Comparison of ENCODE assay signal across 19 mouse cellular contexts in the genomic region with DNA sequence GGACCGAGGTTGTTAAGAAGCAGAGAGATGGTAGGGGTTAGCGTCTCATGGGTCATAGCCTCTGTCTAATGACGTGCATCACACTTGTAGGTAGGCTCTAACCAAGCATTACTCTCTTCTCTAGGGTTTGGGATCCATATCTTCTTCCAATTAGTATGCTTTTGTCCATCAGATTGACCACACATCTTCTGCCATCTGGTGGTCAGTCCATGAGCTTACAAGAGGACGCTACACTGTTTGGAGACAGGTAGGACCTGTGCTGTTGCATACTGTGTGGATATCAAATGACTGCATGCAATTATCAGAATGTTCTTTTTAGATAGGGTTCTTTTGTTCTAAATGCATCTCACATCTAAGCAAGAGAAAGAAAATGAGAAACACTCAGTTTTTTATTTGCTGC. TPM values are rescaled to one million over a fixed set of nuclear protein-coding genes. Genes with fewer than 3 reads are reported as not detected.
DNase-seq lines count a peak whose midpoint lies in the region; ATAC-seq and TF ChIP-seq lines count a peak whose summit lies in the region.
"Had no signal": no experiment of that assay in that cellular context is flagged by ENCODE, and none has a peak within 500 bp of the region (broad histone marks: within the 10 kb centered on the region; RNA-seq: fewer than 3 reads in every experiment).

No protein-coding gene starts in this region.

- no peaks in the 10 kb centered on the region for H3K79me2 ChIP-seq in CH12.LX (replicated peaks; ENCODE audit: control insufficient read depth, extremely low read depth, insufficient read depth, poor library complexity, severe bottlenecking)

- H3K27ac ChIP-seq in forebrain, postnatal 0 days (ENCODE audit: low read depth, low read length) = no peak overlapping the region
- no peak overlapping the region for H3K27ac ChIP-seq in forebrain, embryonic 14.5 days (ENCODE audit: low read depth, low read length)
- no peak overlapping the region for H3K27ac ChIP-seq in liver, embryonic 14.5 days
- no peak overlapping the region for H3K27ac ChIP-seq in liver, embryonic 12.5 days
- H3K27ac ChIP-seq in CH12.LX (ENCODE audit: insufficient read depth, low read depth) = no peak overlapping the region
- H3K27ac ChIP-seq: embryonic facial prominence, embryonic 13.5 days; forebrain, embryonic 12.5 days had no signal

- H3K4me3 ChIP-seq in forebrain, postnatal 0 days (ENCODE audit: low read depth, low read length) = no peak overlapping the region
- H3K4me3 ChIP-seq in forebrain, embryonic 14.5 days (ENCODE audit: low read depth, low read length) = no peak overlapping the region
- no peak overlapping the region for H3K4me3 ChIP-seq in liver, embryonic 14.5 days (ENCODE audit: insufficient read depth in 1 of 2, low read depth in 2 of 2, low read length in 2 of 2)
- no peak overlapping the region for H3K4me3 ChIP-seq in liver, embryonic 12.5 days
- no peak overlapping the region for H3K4me3 ChIP-seq in CH12.LX (replicated peaks in 1 of 3; ENCODE audit: low read depth in 2 of 3, low read length in 2 of 3, poor library complexity in 1 of 3)
- H3K4me3 ChIP-seq: embryonic facial prominence, embryonic 13.5 days; forebrain, embryonic 12.5 days; myocyte had no signal

- no peak overlapping the region for H3K9ac ChIP-seq in forebrain, postnatal 0 days
- H3K9ac ChIP-seq in forebrain, embryonic 14.5 days (ENCODE audit: low read length) = no peak overlapping the region
- H3K9ac ChIP-seq in liver, embryonic 14.5 days (replicated peaks) = no peak overlapping the region
- H3K9ac ChIP-seq in liver, embryonic 12.5 days = no peak overlapping the region
- H3K9ac ChIP-seq in CH12.LX (ENCODE audit: insufficient read depth, low read depth) = no peak overlapping the region
- H3K9ac ChIP-seq: embryonic facial prominence, embryonic 13.5 days; forebrain, embryonic 12.5 days had no signal

- no peak for ATAC-seq in forebrain, postnatal 0 days
- ATAC-seq in forebrain, embryonic 14.5 days = no peak
- ATAC-seq in liver, embryonic 14.5 days (ENCODE audit: insufficient read depth) = no peak
- ATAC-seq in liver, embryonic 12.5 days = no peak

- in situ Hi-C loops in CH12.LX (cut with MboI; ENCODE audit: low pct_ligation_motif_present, low pct_unique_long_range_greater_than_20kb, low sequenced_read_pairs) = no loop called here

- TF ChIP-seq EP300 in liver, embryonic 14.5 days (IDR thresholded peaks at IDR 0.05; ENCODE audit: low read depth) = no peak
- TF ChIP-seq EP300 in CH12.LX (IDR thresholded peaks at IDR 0.05; ENCODE audit: low read length) = no peak

- DNase-seq in forebrain, postnatal 0 days = no peak
- DNase-seq in forebrain, embryonic 14.5 days (ENCODE audit: low spot score) = no peak
- DNase-seq in liver, embryonic 14.5 days (ENCODE audit: low read depth in 3 of 3, low spot score in 3 of 3) = no peak
- DNase-seq in CH12.LX (ENCODE audit: extremely low read depth) = peak; percentile 16
- DNase-seq in ZHBTc4 (ENCODE audit: low read depth, low spot score) = peak; percentile 14
- no peak for DNase-seq in cerebellum, adult 18-20 months
- DNase-seq in gastrocnemius, postnatal 4 days (ENCODE audit: low spot score in 2 of 2) = no peak
- DNase-seq: adrenal gland, adult 8-10 months; cerebellum, adult 9-11 months; heart, postnatal 14 days; right cerebral cortex, postnatal 14 days had no signal

- H3K27me3 ChIP-seq in forebrain, postnatal 0 days (ENCODE audit: insufficient read depth, low read length) = no peaks in the 10 kb centered on the region
- no peaks in the 10 kb centered on the region for H3K27me3 ChIP-seq in forebrain, embryonic 14.5 days (replicated peaks; ENCODE audit: control insufficient read depth, insufficient read depth, low read length)
- no peaks in the 10 kb centered on the region for H3K27me3 ChIP-seq in liver, embryonic 14.5 days (ENCODE audit: control insufficient read depth, insufficient read depth, low read length)
- H3K27me3 ChIP-seq in liver, embryonic 12.5 days (replicated peaks) = no peaks in the 10 kb centered on the region
- H3K27me3 ChIP-seq in CH12.LX (replicated peaks) = peaks cover 3% of the 10 kb centered on the region
- H3K27me3 ChIP-seq: embryonic facial prominence, embryonic 13.5 days; forebrain, embryonic 12.5 days had no signal

- H3K4me1 ChIP-seq in forebrain, postnatal 0 days (ENCODE audit: insufficient read depth) = 0 out of 2 replicates have a peak, but pooled peaks cover 5% of the 10 kb centered on the region
- H3K4me1 ChIP-seq in forebrain, embryonic 14.5 days (ENCODE audit: control insufficient read depth, insufficient read depth, low read length) = peaks cover 11% of the 10 kb centered on the region
- no peaks in the 10 kb centered on the region for H3K4me1 ChIP-seq in liver, embryonic 14.5 days (replicated peaks; ENCODE audit: control insufficient read depth in 2 of 2, insufficient read depth in 2 of 2, low read length in 1 of 2)
- no peaks in the 10 kb centered on the region for H3K4me1 ChIP-seq in liver, embryonic 12.5 days
- peaks cover 4 to 27% of the 10 kb centered on the region in 2 experiments; a peak in 2 of 4 replicates for H3K4me1 ChIP-seq in CH12.LX (ENCODE audit: control insufficient read depth in 1 of 2, insufficient read depth in 2 of 2)

- dilution Hi-C loops in CH12.LX (cut with MboI; ENCODE audit: extremely low pct_ligation_motif_present, extremely low pct_unique_long_range_greater_than_20kb, low sequenced_read_pairs) = no loop called here

- WGBS in forebrain, postnatal 0 days = 75% methylated on average over 4 of the region's 4 CpGs
- 76% methylated on average over 4 of the region's 4 CpGs for WGBS in forebrain, embryonic 14.5 days
- 50% methylated on average over 4 of the region's 4 CpGs for whole genome bisulfite sequencing in liver, embryonic 14.5 days (ENCODE audit: insufficient replicate concordance)
- WGBS in liver, embryonic 12.5 days (ENCODE audit: insufficient replicate concordance) = 51% methylated on average over 4 of the region's 4 CpGs

- H3K4me2 ChIP-seq in forebrain, postnatal 0 days (ENCODE audit: low read depth) = no peak overlapping the region
- H3K4me2 ChIP-seq in forebrain, embryonic 14.5 days (ENCODE audit: low read length) = no peak overlapping the region
- no peak overlapping the region for H3K4me2 ChIP-seq in liver, embryonic 14.5 days (ENCODE audit: low read depth)
- no peak overlapping the region for H3K4me2 ChIP-seq in liver, embryonic 12.5 days
- H3K4me2 ChIP-seq in CH12.LX (ENCODE audit: insufficient read depth, low read depth, poor library complexity, severe bottlenecking) = no peak overlapping the region
- H3K4me2 ChIP-seq: embryonic facial prominence, embryonic 13.5 days; forebrain, embryonic 12.5 days had no signal

- no peaks in the 10 kb centered on the region for H3K9me3 ChIP-seq in forebrain, postnatal 0 days (ENCODE audit: low read length)
- no peaks in the 10 kb centered on the region for H3K9me3 ChIP-seq in forebrain, embryonic 14.5 days (replicated peaks; ENCODE audit: control insufficient read depth, low read length)
- H3K9me3 ChIP-seq in liver, embryonic 14.5 days (ENCODE audit: control insufficient read depth, low read length) = no peaks in the 10 kb centered on the region
- no peaks in the 10 kb centered on the region for H3K9me3 ChIP-seq in liver, embryonic 12.5 days (replicated peaks)
- H3K9me3 ChIP-seq in CH12.LX (replicated peaks; ENCODE audit: low read length) = no peaks in the 10 kb centered on the region
- H3K9me3 ChIP-seq: embryonic facial prominence, embryonic 13.5 days; forebrain, embryonic 12.5 days had no signal

- H3K36me3 ChIP-seq in forebrain, postnatal 0 days (ENCODE audit: insufficient read depth) = no peaks in the 10 kb centered on the region
- H3K36me3 ChIP-seq in forebrain, embryonic 14.5 days (ENCODE audit: control insufficient read depth, insufficient read depth, low read length) = no peaks in the 10 kb centered on the region
- no peaks in the 10 kb centered on the region for H3K36me3 ChIP-seq in liver, embryonic 14.5 days (replicated peaks; ENCODE audit: control insufficient read depth, insufficient read depth, low read depth)
- no peaks in the 10 kb centered on the region for H3K36me3 ChIP-seq in liver, embryonic 12.5 days
- H3K36me3 ChIP-seq in CH12.LX (replicated peaks in 1 of 2; ENCODE audit: control insufficient read depth in 1 of 2, insufficient read depth in 1 of 2, low read length in 1 of 2) = no peaks in the 10 kb centered on the region
- H3K36me3 ChIP-seq: embryonic facial prominence, embryonic 13.5 days; forebrain, embryonic 12.5 days had no signal

- TF ChIP-seq POLR2A in CH12.LX (IDR thresholded peaks at IDR 0.05; ENCODE audit: low read depth, low read length) = no peak

- peak; percentile 49 for TF ChIP-seq RAD21 in CH12.LX (IDR thresholded peaks at IDR 0.05; ENCODE audit: low read depth, low read length)

- peak; percentile 22; the same call in 1 of the 2 replicates for TF ChIP-seq CTCF in forebrain, postnatal 0 days (IDR thresholded peaks at IDR 0.05; ENCODE audit: low read depth)
- peak; percentile 31; the same call in 1 of the 2 replicates for TF ChIP-seq CTCF in liver, embryonic 14.5 days (IDR thresholded peaks at IDR 0.05; ENCODE audit: low read depth)
- TF ChIP-seq CTCF in CH12.LX (conservative IDR thresholded peaks at IDR 0.05 in 1 of 2, IDR thresholded peaks at IDR 0.05 in 1 of 2; ENCODE audit: low read depth in 2 of 2, low read length in 2 of 2) = peak in 1 of 2 experiments; percentile 58; a peak in 2 of 4 replicates

TF ChIP-seq in CH12.LX, 34 proteins besides CTCF, POLR2A, EP300 and RAD21:
- TF ChIP-seq SMC3 (IDR thresholded peaks at IDR 0.05; ENCODE audit: low read depth, low read length) (peak; percentile 37), MXI1 (IDR thresholded peaks at IDR 0.05; ENCODE audit: low read depth, low read length) (no peak)

RNA-seq across cellular contexts. Expression of a gene that starts 54.6 kb away (rescaled TPM):
- total RNA-seq in forebrain, postnatal 0 days (2014; rRNA removed) = 50.4 and 59.5 TPM in 2 replicates
- polyA plus RNA-seq in forebrain, postnatal 0 days (2015; fragmentation: Nextera tagmentation; extraction: Ambion mirVana) = 67.0 and 78.8 TPM in 2 replicates
- 37.5 and 44.9 TPM in 2 replicates for polyA plus RNA-seq in forebrain, embryonic 14.5 days (2014; fragmentation: Nextera tagmentation; extraction: Ambion mirVana)
- polyA plus RNA-seq in liver, embryonic 14.5 days (2012; rRNA removed) = 0.03 TPM in 1 of 2 replicates, not detected in the other
- not detected in 2 replicates for polyA plus RNA-seq in liver, embryonic 14.5 days (2014; fragmentation: Nextera tagmentation; extraction: Ambion mirVana)
- not detected in 2 replicates for polyA plus RNA-seq in liver, embryonic 12.5 days (2016; fragmentation: Nextera tagmentation; extraction: Ambion mirVana)
- total RNA-seq in CH12.LX (2012; rRNA removed) (not detected in 2 replicates), CH12.LX (2014; rRNA removed) (not detected in 2 replicates)
- not detected in 2 replicates for polyA plus RNA-seq in CH12.LX (2012; ENCODE audit: insufficient read length, low read depth)
- total RNA-seq in gastrocnemius, postnatal 4 days (2021) = under 1 TPM; 0.12 to 0.16 TPM
- total RNA-seq: gastrocnemius, adult 8-10 months; heart, adult 8-10 months; heart, postnatal 14 days; megakaryocyte progenitor cell, adult 5-6 weeks had no signal
- polyA plus RNA-seq: liver, embryonic 16.5 days; myocyte had no signal

Comparison
In these comparisons a context has a peak if more than half of its experiments do, and no peak if none do; other contexts are left out.
1. DNase-seq: peak in CH12.LX (single experiment) and ZHBTc4 (single experiment); none in forebrain, postnatal 0 days (single experiment), forebrain, embryonic 14.5 days (single experiment), liver, embryonic 14.5 days (0 of 3), cerebellum, adult 18-20 months (0 of 2) and gastrocnemius, postnatal 4 days (0 of 2).
2. RNA of a gene that starts 54.6 kb away (polyA plus RNA-seq): 67.0 to 78.8 TPM in forebrain, postnatal 0 days and 37.5 to 44.9 TPM in forebrain, embryonic 14.5 days; 0.03 TPM in liver, embryonic 14.5 days, not detected in liver, embryonic 12.5 days and not detected in CH12.LX; every median in the first group is over 10 times any median in the second.